Mouse (Mus musculus): ENCODE results near the gene Nsf.

The Nsf gene

GRCm38 (mm10) chr11:103838955-103839354 is 114.9 kb downstream of the Nsf start:
- no peak for DNase-seq (ENCODE audit: low spot score)

- DNase-seq (ENCODE audit: low spot score) = no peak
These were observed 121.5 kb downstream of the Nsf start for GRCm38 (mm10) chr11:103832331-103832730.

GRCm38 (mm10) chr11:103831766-103832165 is 122.1 kb downstream of the Nsf start:
- DNase-seq (ENCODE audit: low spot score) = no peak

GRCm38 (mm10) chr11:103830476-103830875 is 123.4 kb downstream of the Nsf start:
- DNase-seq (ENCODE audit: low spot score) = no peak

GRCm38 (mm10) chr11:103829956-103830355 is 123.9 kb downstream of the Nsf start:
- DNase-seq (ENCODE audit: low spot score) = no peak

- no peak for DNase-seq (ENCODE audit: low spot score)
These were observed 125.0 kb downstream of the Nsf start for GRCm38 (mm10) chr11:103828866-103829265.

- no peak for DNase-seq (ENCODE audit: low spot score)
These were observed 126.7 kb downstream of the Nsf start for GRCm38 (mm10) chr11:103827201-103827600.

GRCm38 (mm10) chr11:103816719-103817118 is 137.1 kb downstream of the Nsf start:
- no peak for DNase-seq (ENCODE audit: low spot score)

GRCm38 (mm10) chr11:103815986-103816385 is 137.9 kb downstream of the Nsf start:
- no peak for DNase-seq (ENCODE audit: low spot score)

- no peak for DNase-seq (ENCODE audit: low spot score)
These were observed 139.0 kb downstream of the Nsf start for GRCm38 (mm10) chr11:103814808-103815207.

GRCm38 (mm10) chr11:103811246-103811645 is 142.6 kb downstream of the Nsf start:
- no peak for DNase-seq (ENCODE audit: low spot score)

- DNase-seq (ENCODE audit: low spot score) = no peak
These were observed 143.2 kb downstream of the Nsf start for GRCm38 (mm10) chr11:103810631-103811030.

- DNase-seq (ENCODE audit: low spot score) = no peak
These were observed 144.0 kb downstream of the Nsf start for GRCm38 (mm10) chr11:103809611-103810598.

GRCm38 (mm10) chr11:103808771-103809610 is 144.9 kb downstream of the Nsf start:
- DNase-seq (ENCODE audit: low spot score) = no peak

GRCm38 (mm10) chr11:103807966-103808365 is 145.9 kb downstream of the Nsf start:
- no peak for DNase-seq (ENCODE audit: low spot score)

GRCm38 (mm10) chr11:103804804-103805203 is 149.1 kb downstream of the Nsf start:
- no peak for DNase-seq (ENCODE audit: low spot score)

GRCm38 (mm10) chr11:103804126-103804525 is 149.7 kb downstream of the Nsf start:
- no peak for DNase-seq (ENCODE audit: low spot score)

- DNase-seq (ENCODE audit: low spot score) = no peak
These were observed 152.7 kb downstream of the Nsf start for GRCm38 (mm10) chr11:103801128-103801527.

- no peak for DNase-seq (ENCODE audit: low spot score)
These were observed 163.9 kb downstream of the Nsf start for GRCm38 (mm10) chr11:103789951-103790350.

GRCm38 (mm10) chr11:103780152-103780551 is 173.7 kb downstream of the Nsf start:
- no peak for DNase-seq (ENCODE audit: low spot score)

GRCm38 (mm10) chr11:103774228-103774530 is 179.7 kb downstream of the Nsf start:
- no peak for DNase-seq (ENCODE audit: low spot score)

- DNase-seq (ENCODE audit: low spot score) = no peak
These were observed 180.2 kb downstream of the Nsf start, which contains the start of gene Wnt3 for GRCm38 (mm10) chr11:103773387-103774227. Gene Wnt3 (plus strand): TSS chr11:103774150.

Data from ovary, postnatal 10 days (tissue).